Mouse (Mus musculus): ENCODE measurements around the gene Btnl1.

The Btnl1 gene

GRCm38 (mm10) chr17:34376847-34377246 lies at the start of gene Btnl1:
Gene Btnl1 (plus strand): TSS chr17:34377132.
- no peak for DNase-seq (ENCODE audit: low spot score)

GRCm38 (mm10) chr17:34329807-34330206 lies 47.1 kb upstream of the Btnl1 start:
- DNase-seq (ENCODE audit: low spot score): no peak

- no peak for DNase-seq (ENCODE audit: low spot score)
Observed at GRCm38 (mm10) chr17:34331200-34331599, 45.7 kb upstream of the Btnl1 start.

- DNase-seq (ENCODE audit: low spot score): no peak
Observed at GRCm38 (mm10) chr17:34340619-34341402, 36.1 kb upstream of the Btnl1 start.

GRCm38 (mm10) chr17:34344882-34345281 lies 32.0 kb upstream of the Btnl1 start:
- DNase-seq (ENCODE audit: low spot score): no peak

DNA sequence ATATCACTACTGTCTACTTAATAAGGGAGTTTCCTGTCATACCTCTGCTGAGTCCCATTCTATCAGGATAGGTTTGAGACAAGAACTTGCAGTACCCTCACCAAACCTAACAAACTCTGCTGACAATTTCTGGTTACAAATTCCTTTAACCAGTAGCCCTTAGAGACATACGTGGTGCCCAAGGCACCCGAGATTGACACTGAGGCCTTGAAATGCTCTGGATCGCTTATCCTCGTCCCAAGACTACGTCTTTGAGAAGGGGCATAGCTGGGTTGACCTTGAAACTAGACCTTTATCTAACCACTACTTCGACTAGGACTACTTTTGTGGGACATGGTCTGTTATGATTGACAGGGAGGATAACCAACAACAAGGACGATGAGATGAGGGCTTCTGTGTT lies 31.4 kb upstream of the Btnl1 start:
- no peak for DNase-seq (ENCODE audit: low spot score)

- DNase-seq (ENCODE audit: low spot score): no peak
Observed at GRCm38 (mm10) chr17:34346041-34346440, 30.9 kb upstream of the Btnl1 start.

GRCm38 (mm10) chr17:34347606-34348308 lies 29.2 kb upstream of the Btnl1 start:
- DNase-seq (ENCODE audit: low spot score): no peak

DNA sequence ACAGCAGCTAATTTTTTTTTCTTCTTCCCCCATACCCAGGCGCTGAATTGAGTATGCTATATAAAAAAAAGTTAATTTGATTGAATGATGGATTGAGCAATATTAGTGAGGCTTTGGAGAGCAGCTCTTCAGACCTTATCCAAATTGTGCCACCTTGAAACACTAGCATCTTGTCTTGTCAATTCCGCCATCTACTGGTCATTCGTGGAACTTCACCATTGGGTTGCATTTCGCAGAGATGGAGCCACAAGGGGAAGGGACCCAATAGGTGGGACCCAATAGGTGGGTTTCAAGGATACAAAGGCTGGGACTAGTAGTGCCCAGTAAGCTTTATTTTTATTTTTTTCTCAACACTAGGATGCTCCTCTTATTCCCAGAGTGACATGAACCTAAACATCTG lies 27.5 kb upstream of the Btnl1 start:
- peak; percentile 55 for DNase-seq (ENCODE audit: low spot score)

DNA sequence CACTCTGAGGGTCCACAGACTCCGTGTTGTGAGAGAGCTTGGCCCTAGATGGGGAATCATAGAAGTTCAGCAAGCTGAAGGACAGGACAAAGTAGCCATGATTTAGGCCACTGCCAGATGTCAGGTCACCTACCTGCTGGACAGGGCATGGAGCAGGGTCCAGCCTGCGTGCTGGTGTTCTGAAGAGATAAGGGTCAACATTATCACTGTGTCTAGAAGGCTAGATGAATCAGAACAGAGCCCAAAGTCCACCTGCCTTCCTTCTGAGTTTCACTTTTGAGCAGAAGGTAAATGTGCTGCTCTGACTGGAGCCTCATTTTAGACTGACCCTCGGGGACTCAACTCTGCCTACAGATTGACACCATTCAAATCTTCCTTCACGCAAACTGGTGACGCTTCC lies 22.4 kb upstream of the Btnl1 start, which contains the start of gene Btnl2:
TSS of gene Btnl2 (plus strand) at position 284 of the 400 bp plus-strand sequence.
- no peak for DNase-seq (ENCODE audit: low spot score)

DNA sequence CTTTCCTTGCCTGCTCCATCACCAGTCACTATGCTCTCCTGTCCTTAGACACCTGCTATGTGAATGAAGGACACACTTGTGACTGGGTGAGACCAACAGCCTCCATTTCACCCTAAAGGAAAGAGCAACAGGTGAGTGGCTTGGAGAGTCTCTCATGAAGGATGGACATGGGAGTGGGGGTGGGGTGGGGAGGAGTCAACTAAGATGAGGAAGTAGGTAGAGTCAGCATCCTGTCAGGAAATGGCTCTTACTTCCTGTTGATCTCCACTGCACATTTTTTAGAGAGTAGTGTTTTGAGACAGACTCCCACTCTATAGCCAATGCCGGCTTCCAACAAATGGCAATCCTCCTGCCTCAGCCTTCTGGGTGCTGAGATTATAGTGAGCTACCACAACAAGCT lies 22.0 kb upstream of the Btnl1 start:
- no peak for DNase-seq (ENCODE audit: low spot score)

GRCm38 (mm10) chr17:34362954-34363546 lies 13.9 kb upstream of the Btnl1 start:
- DNase-seq (ENCODE audit: low spot score): no peak

DNA sequence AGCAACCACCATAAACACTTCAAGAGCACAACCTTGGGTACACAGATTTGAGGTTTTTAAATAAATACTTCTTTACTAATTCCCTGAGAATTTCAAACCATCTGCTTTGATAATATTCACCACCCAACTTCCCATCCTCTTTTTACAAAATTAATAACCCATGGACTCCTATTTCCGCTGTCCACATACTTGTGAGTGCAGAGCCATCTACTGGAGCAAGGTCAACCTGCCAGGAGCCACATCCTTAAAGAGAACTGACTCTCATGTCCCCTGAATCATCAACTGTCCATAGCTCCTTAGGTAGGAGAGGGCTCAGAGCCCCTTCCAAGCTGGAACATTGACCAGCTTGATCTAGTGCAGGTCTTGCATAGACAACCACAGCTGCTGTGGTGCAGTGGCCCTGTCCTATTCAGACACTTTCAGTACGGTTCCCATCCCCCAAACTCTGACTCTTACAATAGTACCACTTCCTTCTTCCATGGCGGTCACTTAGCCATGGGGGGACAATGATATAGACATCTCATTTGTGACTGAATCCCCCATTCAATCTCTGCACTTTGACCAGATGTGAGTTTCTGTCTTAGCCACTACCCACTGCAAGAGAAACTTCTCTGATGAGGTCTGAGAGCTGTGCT lies 13.1 kb upstream of the Btnl1 start:
- DNase-seq (ENCODE audit: low spot score): no peak

GRCm38 (mm10) chr17:34365031-34365430 lies 11.9 kb upstream of the Btnl1 start:
- DNase-seq (ENCODE audit: low spot score): no peak

DNA sequence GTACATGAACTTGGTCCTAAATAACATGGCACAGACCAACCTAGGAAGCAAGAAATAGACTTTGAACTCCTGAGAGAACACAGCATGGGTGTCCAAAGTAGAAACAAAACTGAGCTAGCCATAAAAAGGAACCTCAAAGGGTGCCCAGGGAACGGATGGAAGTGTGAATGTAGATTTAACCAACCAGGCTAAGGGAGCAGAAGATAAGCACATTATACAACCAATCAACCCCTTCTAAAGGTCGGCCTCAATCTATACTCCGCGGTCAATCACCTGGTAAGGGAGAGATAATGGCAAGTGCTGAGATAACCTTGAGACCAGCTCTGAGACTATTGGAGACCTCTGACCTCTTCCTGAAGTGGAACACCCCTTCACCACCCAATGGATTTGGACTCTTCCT lies 6.4 kb upstream of the Btnl1 start:
- no peak for DNase-seq (ENCODE audit: low spot score)

- no peak for DNase-seq (ENCODE audit: low spot score)
Observed at GRCm38 (mm10) chr17:34373055-34373709, 3.8 kb upstream of the Btnl1 start.

- no peak for DNase-seq (ENCODE audit: low spot score)
Observed at GRCm38 (mm10) chr17:34377450-34378209, 698 bp downstream of the Btnl1 start.

GRCm38 (mm10) chr17:34378716-34379115 lies 1.8 kb downstream of the Btnl1 start:
- DNase-seq (ENCODE audit: low spot score): no peak

GRCm38 (mm10) chr17:34379451-34379850 lies 2.5 kb downstream of the Btnl1 start:
- DNase-seq (ENCODE audit: low spot score): no peak

DNA sequence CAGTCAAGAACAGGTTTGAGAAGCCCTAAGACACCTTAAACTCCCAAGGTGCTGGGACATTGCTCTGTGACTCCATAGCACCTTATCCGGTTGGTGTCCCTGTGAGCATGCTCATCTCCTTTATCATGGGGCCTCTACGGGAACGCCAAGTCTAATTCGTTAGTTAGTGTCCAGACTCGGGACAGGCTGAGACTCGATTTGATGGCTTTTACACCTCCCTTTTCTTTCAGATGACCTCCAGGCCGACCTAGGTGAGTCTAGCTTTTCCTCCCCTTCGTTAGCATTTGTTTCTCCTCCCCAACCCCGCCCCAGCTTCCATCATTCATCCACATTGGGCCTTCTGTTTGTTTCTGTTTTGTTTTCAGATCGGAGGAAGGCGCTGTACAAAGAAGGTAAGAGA lies 4.9 kb downstream of the Btnl1 start:
- DNase-seq (ENCODE audit: low spot score): no peak

DNA sequence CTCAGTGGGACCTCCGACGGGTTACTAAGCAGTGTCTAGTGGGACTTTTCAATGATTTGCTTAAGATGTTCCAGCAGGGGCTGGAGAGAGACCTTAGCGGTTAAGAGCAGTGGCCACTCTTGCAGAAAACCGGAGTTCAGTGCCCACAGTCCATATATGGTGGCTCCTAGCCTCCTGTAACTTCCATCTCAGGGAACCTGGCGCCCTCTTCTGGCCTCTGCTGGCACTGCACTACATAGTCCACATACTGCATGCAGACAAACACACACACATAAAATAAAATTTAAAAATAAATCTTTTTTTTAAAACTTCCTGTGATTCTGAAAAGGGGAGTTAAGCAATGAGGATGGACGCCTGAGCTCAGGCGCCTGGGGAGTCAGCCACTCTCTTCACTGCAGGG lies 6.3 kb downstream of the Btnl1 start:
- DNase-seq (ENCODE audit: low spot score): peak; percentile 53

Measured in testis, postnatal 14 days (tissue).